Mouse (Mus musculus): Measurements from ENCODE around the gene Sec31b. TPM values are rescaled to one million over a fixed set of nuclear protein-coding genes. Genes with fewer than 3 reads are reported as not detected.

The Sec31b gene
- polyA plus RNA-seq (2015; fragmentation: Nextera tagmentation; extraction: Ambion mirVana) = 0.32 and 0.51 TPM in 2 replicates

DNA sequence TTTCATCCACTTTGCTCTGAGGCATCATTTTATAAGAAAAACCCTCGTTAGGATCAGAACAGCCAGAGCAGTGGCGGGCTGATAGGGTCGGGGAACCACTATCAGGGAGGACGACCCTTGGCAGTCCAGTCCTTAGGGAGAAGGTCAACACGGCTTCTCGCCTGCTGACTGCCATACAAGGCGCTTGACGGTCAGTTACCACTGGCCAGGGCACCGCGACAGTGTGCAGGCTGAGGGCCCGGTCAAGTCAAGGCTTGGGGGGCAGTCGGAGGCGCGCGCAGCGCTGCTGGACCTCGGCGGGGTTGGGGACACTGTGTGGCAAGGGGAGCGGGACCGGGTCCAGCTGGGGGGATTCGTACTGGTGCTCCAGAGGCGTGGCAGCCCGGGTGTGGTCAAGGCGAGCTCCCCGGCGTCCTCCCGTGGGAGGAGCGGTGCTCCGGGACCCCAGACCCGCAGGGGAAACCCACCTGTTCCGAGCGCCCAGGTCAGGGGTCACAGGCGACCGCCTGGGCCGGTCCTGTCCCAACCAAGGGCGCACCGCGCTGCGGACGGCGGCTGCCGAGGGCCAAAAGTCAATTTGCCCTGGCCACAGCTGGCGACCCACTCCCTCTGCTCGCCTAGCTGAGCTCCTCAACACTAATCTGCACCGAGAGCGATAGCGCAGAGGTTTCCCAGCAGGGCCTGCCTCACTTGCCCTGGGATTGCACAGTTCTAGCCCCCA, at the start of gene Sec31b:
Gene Sec31b (minus strand): TSS at position 544 of the 721 bp plus-strand sequence.
- H3K4me3 ChIP-seq (ENCODE audit: low read depth, low read length) = peak within 1 kb of the TSS; percentile 64
- no peak within 1 kb of the TSS for H3K27ac ChIP-seq (ENCODE audit: low read length)
- peaks cover 16% of the 10 kb centered on the region for H3K36me3 ChIP-seq (ENCODE audit: control insufficient read depth, insufficient read depth)
- under 1% methylated on average over 47 of the region's 47 CpGs for WGBS (ENCODE audit: insufficient replicate concordance)
- no peaks in the 10 kb centered on the region; the same call in 1 of the 2 replicates for H3K27me3 ChIP-seq (ENCODE audit: control insufficient read depth, insufficient read depth, low read depth, low read length)
- peak; percentile 53 for ATAC-seq (ENCODE audit: low read depth)
- peak within 1 kb of the TSS; percentile 58 for H3K9ac ChIP-seq (ENCODE audit: low read depth, low read length)
- no peaks in the 10 kb centered on the region for H3K9me3 ChIP-seq (replicated peaks; ENCODE audit: control insufficient read depth, low read length)
- peak within 1 kb of the TSS; percentile 82 for H3K4me2 ChIP-seq (ENCODE audit: low read depth, low read length)
- H3K4me1 ChIP-seq (ENCODE audit: control insufficient read depth, low read depth, low read length) = peaks cover 6% of the 10 kb centered on the region

DNA sequence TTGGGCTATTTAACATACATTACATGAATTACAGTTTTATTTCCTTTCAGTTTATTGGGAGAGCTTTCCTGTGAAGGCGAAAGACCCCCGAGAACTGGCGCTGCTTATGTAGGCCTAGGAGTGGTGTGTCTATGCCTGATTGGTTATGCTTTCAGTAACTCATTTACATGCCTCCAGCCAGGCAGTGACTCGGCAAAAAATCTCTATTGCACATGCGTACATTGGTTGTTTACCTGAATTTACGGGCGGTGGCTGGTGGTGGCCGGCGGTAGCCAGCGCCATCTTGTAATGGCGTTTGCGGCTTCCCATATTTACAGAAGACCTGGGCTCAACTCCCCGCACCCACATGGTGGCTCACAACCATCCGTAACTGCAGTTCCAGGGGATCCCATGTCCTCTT, 48.5 kb upstream of the Sec31b start:
- Histone ChIP-seq H3K4me2 (ENCODE audit: low read depth, low read length) (no peak overlapping the region), H3K36me3 (ENCODE audit: control insufficient read depth, insufficient read depth) (no peaks in the 10 kb centered on the region), H3K9ac (ENCODE audit: low read depth, low read length) (no peak overlapping the region), H3K4me1 (ENCODE audit: control insufficient read depth, low read depth, low read length) (no peaks in the 10 kb centered on the region), H3K4me3 (ENCODE audit: low read depth, low read length) (no peak overlapping the region), H3K9me3 (replicated peaks; ENCODE audit: control insufficient read depth, low read length) (no peaks in the 10 kb centered on the region), H3K27me3 (ENCODE audit: control insufficient read depth, insufficient read depth, low read depth, low read length) (no peaks in the 10 kb centered on the region), H3K27ac (ENCODE audit: low read length) (no peak overlapping the region)
- ATAC-seq (ENCODE audit: low read depth) = no peak
- WGBS (ENCODE audit: insufficient replicate concordance) = 84% methylated on average over 14 of the region's 14 CpGs

DNA sequence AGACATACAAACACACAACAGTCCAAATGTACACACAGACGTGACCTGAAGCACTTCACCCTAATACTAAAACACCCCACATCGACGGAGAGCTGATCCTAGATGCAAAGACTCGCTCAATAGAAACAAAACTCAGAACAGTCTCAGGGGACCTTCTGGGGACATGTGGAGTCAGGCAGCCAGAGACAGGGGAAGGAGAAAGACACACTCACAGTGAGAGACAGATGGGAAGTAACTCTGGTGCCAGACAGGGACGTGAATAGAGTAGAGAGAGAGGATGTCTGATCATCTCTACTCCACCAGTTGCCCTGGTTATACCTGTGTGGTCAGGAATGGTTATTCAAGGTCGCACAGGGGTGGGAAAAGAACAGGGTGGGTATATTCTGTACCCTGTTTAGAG, 46.0 kb upstream of the Sec31b start:
- Histone ChIP-seq H3K4me1 (ENCODE audit: control insufficient read depth, low read depth, low read length) (no peaks in the 10 kb centered on the region), H3K9ac (ENCODE audit: low read depth, low read length) (no peak overlapping the region), H3K27ac (ENCODE audit: low read length) (no peak overlapping the region), H3K27me3 (ENCODE audit: control insufficient read depth, insufficient read depth, low read depth, low read length) (no peaks in the 10 kb centered on the region; the same call in 1 of the 2 replicates), H3K9me3 (replicated peaks; ENCODE audit: control insufficient read depth, low read length) (no peaks in the 10 kb centered on the region), H3K4me3 (ENCODE audit: low read depth, low read length) (no peak overlapping the region), H3K4me2 (ENCODE audit: low read depth, low read length) (no peak overlapping the region), H3K36me3 (ENCODE audit: control insufficient read depth, insufficient read depth) (no peaks in the 10 kb centered on the region)
- no peak for ATAC-seq (ENCODE audit: low read depth)
- 57% methylated on average over 6 of the region's 6 CpGs for WGBS (ENCODE audit: insufficient replicate concordance)

DNA sequence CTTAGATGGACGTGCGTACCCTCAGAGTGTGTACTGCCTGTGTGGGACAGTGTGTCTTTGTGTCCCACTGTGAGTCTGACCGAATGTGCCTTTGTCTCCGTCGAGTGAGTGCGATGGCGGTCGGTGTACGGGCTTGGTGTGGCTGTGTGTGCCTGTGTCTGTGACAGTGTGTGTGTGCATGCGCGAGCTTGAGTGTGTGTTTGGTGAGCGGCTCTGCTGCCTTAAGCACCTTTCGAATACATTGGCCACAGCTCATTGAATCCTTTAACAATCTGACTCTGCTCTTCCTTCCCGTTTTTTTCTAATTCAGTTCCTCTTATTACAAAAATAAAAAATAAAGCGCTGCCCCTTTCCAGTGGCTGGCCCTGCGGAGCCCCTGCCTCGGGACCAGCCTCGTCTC, 45.3 kb upstream of the Sec31b start:
- 51% methylated on average over 18 of the region's 18 CpGs for WGBS (ENCODE audit: insufficient replicate concordance)
- no peaks in the 10 kb centered on the region for H3K4me1 ChIP-seq (ENCODE audit: control insufficient read depth, low read depth, low read length)
- H3K4me3 ChIP-seq (ENCODE audit: low read depth, low read length) = no peak overlapping the region
- no peak overlapping the region for H3K27ac ChIP-seq (ENCODE audit: low read length)
- no peaks in the 10 kb centered on the region for H3K9me3 ChIP-seq (replicated peaks; ENCODE audit: control insufficient read depth, low read length)
- H3K4me2 ChIP-seq (ENCODE audit: low read depth, low read length) = no peak overlapping the region
- no peak overlapping the region for H3K9ac ChIP-seq (ENCODE audit: low read depth, low read length)
- no peaks in the 10 kb centered on the region for H3K36me3 ChIP-seq (ENCODE audit: control insufficient read depth, insufficient read depth)
- H3K27me3 ChIP-seq (ENCODE audit: control insufficient read depth, insufficient read depth, low read depth, low read length) = no peaks in the 10 kb centered on the region; the same call in 1 of the 2 replicates
- ATAC-seq (ENCODE audit: low read depth) = no peak

DNA sequence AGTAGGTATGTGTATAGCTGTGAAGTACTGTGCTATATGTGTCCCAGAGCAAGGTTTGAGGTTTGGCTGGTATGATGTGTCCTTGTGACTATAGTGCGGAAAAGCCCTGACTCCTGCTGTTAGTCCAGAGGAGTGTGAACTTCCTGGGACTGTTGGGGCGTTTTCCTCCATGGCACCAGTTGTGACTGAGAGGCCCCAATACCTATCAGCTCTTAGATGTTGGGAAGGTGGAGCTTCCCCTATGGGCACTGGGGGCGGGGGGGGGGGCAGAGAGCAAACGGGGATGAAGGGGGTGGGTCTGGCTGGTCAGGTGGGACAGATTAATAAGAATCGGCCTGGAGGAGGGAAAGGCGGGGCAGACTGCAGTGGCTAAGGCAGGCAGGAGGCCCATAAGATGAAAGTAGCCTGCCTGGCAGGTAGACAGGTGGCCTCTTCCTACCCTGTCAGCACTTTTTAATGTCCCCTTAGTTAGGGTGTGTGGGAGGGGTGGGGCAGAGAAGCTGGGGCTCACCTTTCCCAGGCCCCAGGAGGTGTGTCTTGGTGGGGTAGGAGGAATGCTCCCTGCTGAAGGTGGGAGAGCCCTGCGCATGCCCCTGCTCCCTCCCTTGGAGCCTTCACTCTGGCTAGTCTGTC, 44.0 kb upstream of the Sec31b start:
- Histone ChIP-seq H3K9me3 (replicated peaks; ENCODE audit: control insufficient read depth, low read length) (no peaks in the 10 kb centered on the region), H3K9ac (ENCODE audit: low read depth, low read length) (no peak overlapping the region), H3K4me3 (ENCODE audit: low read depth, low read length) (no peak overlapping the region), H3K36me3 (ENCODE audit: control insufficient read depth, insufficient read depth) (no peaks in the 10 kb centered on the region), H3K27me3 (ENCODE audit: control insufficient read depth, insufficient read depth, low read depth, low read length) (no peaks in the 10 kb centered on the region; the same call in 1 of the 2 replicates), H3K4me1 (ENCODE audit: control insufficient read depth, low read depth, low read length) (no peaks in the 10 kb centered on the region), H3K4me2 (ENCODE audit: low read depth, low read length) (no peak overlapping the region), H3K27ac (ENCODE audit: low read length) (no peak overlapping the region)
- 36% methylated on average over 7 of the region's 7 CpGs for WGBS (ENCODE audit: insufficient replicate concordance)
- no peak for ATAC-seq (ENCODE audit: low read depth)

DNA sequence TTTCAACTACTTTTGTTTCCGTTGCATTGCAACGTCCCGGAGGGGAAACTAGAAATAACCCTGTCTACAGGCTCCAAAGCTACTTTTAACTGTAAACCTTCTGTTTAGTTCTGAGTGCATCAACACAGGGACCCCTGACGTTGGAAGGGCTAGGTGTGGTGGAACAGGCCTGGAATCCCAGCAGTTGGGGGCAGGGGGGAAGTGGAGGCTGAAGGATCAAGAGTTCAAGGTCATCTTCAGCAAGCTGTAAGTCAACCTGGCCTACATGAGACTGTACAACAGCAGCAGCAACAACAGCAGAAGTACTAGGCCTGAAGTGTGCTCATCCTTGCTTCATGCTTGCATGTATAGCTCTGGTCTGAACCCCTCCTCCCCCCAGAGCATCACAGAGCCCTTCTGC, 42.4 kb upstream of the Sec31b start:
- Histone ChIP-seq H3K27ac (ENCODE audit: low read length) (no peak overlapping the region), H3K4me1 (ENCODE audit: control insufficient read depth, low read depth, low read length) (no peaks in the 10 kb centered on the region), H3K27me3 (ENCODE audit: control insufficient read depth, insufficient read depth, low read depth, low read length) (no peaks in the 10 kb centered on the region; the same call in 1 of the 2 replicates), H3K4me2 (ENCODE audit: low read depth, low read length) (no peak overlapping the region), H3K9me3 (replicated peaks; ENCODE audit: control insufficient read depth, low read length) (no peaks in the 10 kb centered on the region), H3K4me3 (ENCODE audit: low read depth, low read length) (no peak overlapping the region), H3K36me3 (ENCODE audit: control insufficient read depth, insufficient read depth) (no peaks in the 10 kb centered on the region), H3K9ac (ENCODE audit: low read depth, low read length) (no peak overlapping the region)
- ATAC-seq (ENCODE audit: low read depth) = no peak
- WGBS (ENCODE audit: insufficient replicate concordance) = 32% methylated on average over 4 of the region's 4 CpGs

DNA sequence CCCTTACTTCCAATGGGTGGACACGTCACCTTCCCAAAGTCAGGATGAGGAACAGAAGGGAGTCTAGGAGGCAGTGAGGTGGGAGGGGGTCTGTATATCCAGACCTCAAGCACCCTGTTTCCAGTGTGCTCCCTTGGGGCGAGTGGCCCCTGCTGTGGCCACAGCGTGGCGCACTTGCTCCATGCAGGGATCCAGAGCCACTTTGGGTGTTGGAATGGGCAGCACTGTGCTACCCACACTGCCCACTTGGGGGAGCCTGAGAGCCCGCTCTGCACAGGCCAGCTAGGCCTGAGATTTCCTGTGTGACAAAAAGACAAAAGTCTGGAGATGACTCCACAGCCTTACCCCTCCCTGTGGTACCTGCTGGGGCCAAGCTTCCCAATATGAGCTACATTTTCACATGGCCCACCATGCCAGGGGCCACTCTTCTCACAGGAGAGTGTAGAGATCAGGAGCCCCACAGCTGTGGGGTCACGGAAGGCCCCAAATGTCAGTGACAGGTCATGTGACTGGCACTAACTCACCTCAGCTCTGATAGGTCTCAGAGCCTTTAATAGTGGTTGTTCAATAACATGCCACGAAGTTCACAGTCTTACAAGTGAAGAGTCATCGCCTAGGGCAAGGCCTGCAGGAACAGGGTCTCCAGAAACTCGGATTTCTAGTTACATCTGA, 37.1 kb upstream of the Sec31b start:
- peak; percentile 59; the same call in 1 of the 2 replicates for ATAC-seq (ENCODE audit: low read depth)
- H3K36me3 ChIP-seq (ENCODE audit: control insufficient read depth, insufficient read depth) = no peaks in the 10 kb centered on the region
- H3K4me3 ChIP-seq (ENCODE audit: low read depth, low read length) = no peak overlapping the region
- no peak overlapping the region for H3K27ac ChIP-seq (ENCODE audit: low read length)
- 30% methylated on average over 9 of the region's 9 CpGs for WGBS (ENCODE audit: insufficient replicate concordance)
- no peaks in the 10 kb centered on the region; the same call in 1 of the 2 replicates for H3K27me3 ChIP-seq (ENCODE audit: control insufficient read depth, insufficient read depth, low read depth, low read length)
- no peaks in the 10 kb centered on the region for H3K4me1 ChIP-seq (ENCODE audit: control insufficient read depth, low read depth, low read length)
- H3K4me2 ChIP-seq (ENCODE audit: low read depth, low read length) = no peak overlapping the region
- H3K9me3 ChIP-seq (replicated peaks; ENCODE audit: control insufficient read depth, low read length) = no peaks in the 10 kb centered on the region
- H3K9ac ChIP-seq (ENCODE audit: low read depth, low read length) = no peak overlapping the region

DNA sequence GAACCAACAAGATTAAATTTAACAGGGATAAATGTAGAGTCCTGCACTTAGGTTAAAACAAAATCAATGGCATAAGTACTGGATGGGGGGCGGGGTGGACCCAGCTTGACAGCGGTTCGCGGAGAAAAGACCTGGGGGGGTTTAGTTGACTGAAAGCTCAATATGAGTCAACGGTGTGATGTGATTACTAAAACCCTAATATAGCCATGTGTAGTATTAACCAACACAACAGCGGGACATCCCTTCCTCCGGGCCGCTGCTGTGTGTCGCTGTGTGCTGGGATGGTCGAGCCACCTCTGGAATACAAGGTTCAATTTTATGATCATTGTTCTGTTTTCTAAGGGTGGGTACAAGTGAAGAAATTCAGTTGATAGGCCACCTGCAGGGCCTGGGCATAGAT, 36.4 kb upstream of the Sec31b start:
- WGBS (ENCODE audit: insufficient replicate concordance) = 75% methylated on average over 10 of the region's 10 CpGs
- H3K27me3 ChIP-seq (ENCODE audit: control insufficient read depth, insufficient read depth, low read depth, low read length) = no peaks in the 10 kb centered on the region; the same call in 1 of the 2 replicates
- no peak for ATAC-seq (ENCODE audit: low read depth)

GRCm38 (mm10) chr19:44578038-44578437, 32.4 kb upstream of the Sec31b start:
- 44% methylated on average over 1 of the region's 1 CpGs for WGBS (ENCODE audit: insufficient replicate concordance)
- ATAC-seq (ENCODE audit: low read depth) = no peak

More for the DNA sequence above, 36.4 kb upstream of the Sec31b start:
- H3K9ac ChIP-seq (ENCODE audit: low read depth, low read length) = no peak overlapping the region
- no peaks in the 10 kb centered on the region for H3K9me3 ChIP-seq (replicated peaks; ENCODE audit: control insufficient read depth, low read length)
- no peak overlapping the region for H3K4me3 ChIP-seq (ENCODE audit: low read depth, low read length)
- H3K36me3 ChIP-seq (ENCODE audit: control insufficient read depth, insufficient read depth) = no peaks in the 10 kb centered on the region
- H3K4me2 ChIP-seq (ENCODE audit: low read depth, low read length) = no peak overlapping the region
- H3K27ac ChIP-seq (ENCODE audit: low read length) = no peak overlapping the region
- H3K4me1 ChIP-seq (ENCODE audit: control insufficient read depth, low read depth, low read length) = no peaks in the 10 kb centered on the region

More at GRCm38 (mm10) chr19:44578038-44578437, 32.4 kb upstream of the Sec31b start:
- no peak overlapping the region for H3K4me3 ChIP-seq (ENCODE audit: low read depth, low read length)
- no peak overlapping the region for H3K9ac ChIP-seq (ENCODE audit: low read depth, low read length)
- H3K9me3 ChIP-seq (replicated peaks; ENCODE audit: control insufficient read depth, low read length) = no peaks in the 10 kb centered on the region
- no peak overlapping the region for H3K27ac ChIP-seq (ENCODE audit: low read length)
- no peaks in the 10 kb centered on the region for H3K36me3 ChIP-seq (ENCODE audit: control insufficient read depth, insufficient read depth)
- H3K27me3 ChIP-seq (ENCODE audit: control insufficient read depth, insufficient read depth, low read depth, low read length) = no peaks in the 10 kb centered on the region; the same call in 1 of the 2 replicates
- H3K4me1 ChIP-seq (ENCODE audit: control insufficient read depth, low read depth, low read length) = no peaks in the 10 kb centered on the region
- H3K4me2 ChIP-seq (ENCODE audit: low read depth, low read length) = no peak overlapping the region
